Mouse (Mus musculus): ENCODE data around the gene Snd1. TPM values are rescaled to one million over a fixed set of nuclear protein-coding genes. Genes with fewer than 3 reads are reported as not detected.

The Snd1 gene
- polyA plus RNA-seq, 2 experiments, result 31.5 to 43.2 TPM

- no peak overlapping the region for H3K4me3 ChIP-seq (ENCODE audit: insufficient read depth in 1 of 2, low read depth in 2 of 2, low read length in 2 of 2)
- no peaks in the 10 kb centered on the region for H3K36me3 ChIP-seq (replicated peaks; ENCODE audit: control insufficient read depth, insufficient read depth, low read depth)
- H3K27me3 ChIP-seq (ENCODE audit: control insufficient read depth, insufficient read depth, low read length), result no peaks in the 10 kb centered on the region
- no peak overlapping the region for H3K9ac ChIP-seq (replicated peaks)
- ATAC-seq (ENCODE audit: insufficient read depth) (peak; percentile 76), DNase-seq (ENCODE audit: low read depth in 3 of 3, low spot score in 3 of 3) (peak in 1 of 3 experiments; percentile 26)
- H3K4me1 ChIP-seq (replicated peaks; ENCODE audit: control insufficient read depth in 2 of 2, insufficient read depth in 2 of 2, low read length in 1 of 2), result peaks cover 0 to 2% of the 10 kb centered on the region in 2 experiments; a peak in 2 of 4 replicates
- TF ChIP-seq EP300 (IDR thresholded peaks at IDR 0.05; ENCODE audit: low read depth), result no peak
- no peak for TF ChIP-seq CTCF (IDR thresholded peaks at IDR 0.05; ENCODE audit: low read depth)
- 73% methylated on average over 7 of the region's 7 CpGs for WGBS (ENCODE audit: insufficient replicate concordance)
- no peak overlapping the region for H3K4me2 ChIP-seq (ENCODE audit: low read depth)
- no peak overlapping the region for H3K27ac ChIP-seq
- H3K9me3 ChIP-seq (ENCODE audit: control insufficient read depth, low read length), result no peaks in the 10 kb centered on the region
Measured at GRCm38 (mm10) chr6:28504611-28505010, 29.7 kb downstream of the Snd1 start.

- 68% methylated on average over 4 of the region's 4 CpGs for WGBS (ENCODE audit: insufficient replicate concordance)
- no peak overlapping the region for H3K9ac ChIP-seq (replicated peaks)
- no peaks in the 10 kb centered on the region for H3K27me3 ChIP-seq (ENCODE audit: control insufficient read depth, insufficient read depth, low read length)
- ATAC-seq (ENCODE audit: insufficient read depth), result no peak
- no peak overlapping the region for H3K27ac ChIP-seq
- no peaks in the 10 kb centered on the region for H3K9me3 ChIP-seq (ENCODE audit: control insufficient read depth, low read length)
- H3K4me2 ChIP-seq (ENCODE audit: low read depth), result no peak overlapping the region
- TF ChIP-seq EP300 (IDR thresholded peaks at IDR 0.05; ENCODE audit: low read depth) (no peak), CTCF (IDR thresholded peaks at IDR 0.05; ENCODE audit: low read depth) (no peak)
- H3K4me3 ChIP-seq (ENCODE audit: insufficient read depth in 1 of 2, low read depth in 2 of 2, low read length in 2 of 2), result no peak overlapping the region
- DNase-seq (ENCODE audit: low read depth in 3 of 3, low spot score in 3 of 3), result no peak
- H3K36me3 ChIP-seq (replicated peaks; ENCODE audit: control insufficient read depth, insufficient read depth, low read depth), result no peaks in the 10 kb centered on the region
- peaks cover 0 to 2% of the 10 kb centered on the region in 2 experiments; a peak in 2 of 4 replicates for H3K4me1 ChIP-seq (replicated peaks; ENCODE audit: control insufficient read depth in 2 of 2, insufficient read depth in 2 of 2, low read length in 1 of 2)
Measured at GRCm38 (mm10) chr6:28507759-28508158, 32.8 kb downstream of the Snd1 start.

DNA sequence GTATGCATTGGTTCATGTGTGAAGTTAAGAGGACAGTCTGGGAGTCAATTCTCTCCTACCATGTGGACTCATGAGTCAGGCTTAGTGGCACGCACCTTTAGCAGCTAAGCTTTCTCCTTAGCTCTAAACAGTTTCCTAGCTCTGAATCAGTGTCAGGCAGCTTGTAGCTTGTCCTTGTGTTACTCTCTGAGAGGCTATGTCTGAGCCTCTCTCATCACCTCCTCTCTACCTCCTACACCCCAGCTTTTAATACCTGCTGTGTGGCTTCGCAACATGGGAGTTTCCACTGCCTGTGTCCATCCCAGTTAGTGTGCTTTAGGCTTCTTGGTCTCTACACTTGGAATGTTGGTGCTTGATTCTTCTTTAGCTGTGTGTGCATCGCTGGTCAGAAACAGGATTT, 39.3 kb downstream of the Snd1 start:
- Histone ChIP-seq H3K4me1 (replicated peaks; ENCODE audit: control insufficient read depth in 2 of 2, insufficient read depth in 2 of 2, low read length in 1 of 2) (no peaks in the 10 kb centered on the region), H3K27me3 (ENCODE audit: control insufficient read depth, insufficient read depth, low read length) (no peaks in the 10 kb centered on the region), H3K9me3 (ENCODE audit: control insufficient read depth, low read length) (no peaks in the 10 kb centered on the region), H3K27ac (no peak overlapping the region), H3K36me3 (replicated peaks; ENCODE audit: control insufficient read depth, insufficient read depth, low read depth) (peaks cover 5% of the 10 kb centered on the region), H3K9ac (replicated peaks) (no peak overlapping the region), H3K4me2 (ENCODE audit: low read depth) (no peak overlapping the region), H3K4me3 (ENCODE audit: insufficient read depth in 1 of 2, low read depth in 2 of 2, low read length in 2 of 2) (no peak overlapping the region)
- WGBS (ENCODE audit: insufficient replicate concordance), result 78% methylated on average over 3 of the region's 3 CpGs
- DNase-seq (ENCODE audit: low read depth in 3 of 3, low spot score in 3 of 3) (no peak), ATAC-seq (ENCODE audit: insufficient read depth) (no peak)
- TF ChIP-seq EP300 (IDR thresholded peaks at IDR 0.05; ENCODE audit: low read depth) (no peak), CTCF (IDR thresholded peaks at IDR 0.05; ENCODE audit: low read depth) (no peak)

- TF ChIP-seq CTCF (IDR thresholded peaks at IDR 0.05; ENCODE audit: low read depth), result no peak
- H3K9ac ChIP-seq (replicated peaks), result no peak overlapping the region
- DNase-seq (ENCODE audit: low read depth in 3 of 3, low spot score in 3 of 3) (no peak), ATAC-seq (ENCODE audit: insufficient read depth) (no peak)
- H3K9me3 ChIP-seq (ENCODE audit: control insufficient read depth, low read length), result no peaks in the 10 kb centered on the region
- no peak overlapping the region for H3K27ac ChIP-seq
- no peaks in the 10 kb centered on the region for H3K4me1 ChIP-seq (replicated peaks; ENCODE audit: control insufficient read depth in 2 of 2, insufficient read depth in 2 of 2, low read length in 1 of 2)
- 87% methylated on average over 4 of the region's 4 CpGs for WGBS (ENCODE audit: insufficient replicate concordance)
- H3K4me2 ChIP-seq (ENCODE audit: low read depth), result no peak overlapping the region
- no peak overlapping the region for H3K4me3 ChIP-seq (ENCODE audit: insufficient read depth in 1 of 2, low read depth in 2 of 2, low read length in 2 of 2)
- peaks cover 5% of the 10 kb centered on the region for H3K36me3 ChIP-seq (replicated peaks; ENCODE audit: control insufficient read depth, insufficient read depth, low read depth)
- no peaks in the 10 kb centered on the region for H3K27me3 ChIP-seq (ENCODE audit: control insufficient read depth, insufficient read depth, low read length)
Measured at GRCm38 (mm10) chr6:28514830-28515350, 40.0 kb downstream of the Snd1 start.

GRCm38 (mm10) chr6:28516618-28517017, 41.7 kb downstream of the Snd1 start:
- DNase-seq (ENCODE audit: low read depth in 3 of 3, low spot score in 3 of 3), result no peak
- ATAC-seq (ENCODE audit: insufficient read depth), result no peak
- Histone ChIP-seq H3K36me3 (replicated peaks; ENCODE audit: control insufficient read depth, insufficient read depth, low read depth) (peaks cover 5% of the 10 kb centered on the region), H3K4me2 (ENCODE audit: low read depth) (no peak overlapping the region), H3K9me3 (ENCODE audit: control insufficient read depth, low read length) (no peaks in the 10 kb centered on the region), H3K4me3 (ENCODE audit: insufficient read depth in 1 of 2, low read depth in 2 of 2, low read length in 2 of 2) (no peak overlapping the region), H3K27ac (no peak overlapping the region), H3K4me1 (replicated peaks; ENCODE audit: control insufficient read depth in 2 of 2, insufficient read depth in 2 of 2, low read length in 1 of 2) (peaks cover 0 to 3% of the 10 kb centered on the region in 2 experiments; a peak in 1 of 4 replicates), H3K9ac (replicated peaks) (no peak overlapping the region), H3K27me3 (ENCODE audit: control insufficient read depth, insufficient read depth, low read length) (no peaks in the 10 kb centered on the region)
- TF ChIP-seq EP300 (IDR thresholded peaks at IDR 0.05; ENCODE audit: low read depth) (no peak), CTCF (IDR thresholded peaks at IDR 0.05; ENCODE audit: low read depth) (no peak)
- 71% methylated on average over 2 of the region's 2 CpGs for WGBS (ENCODE audit: insufficient replicate concordance)

Data from liver, embryonic 14.5 days (tissue).